Mouse (Mus musculus): Measurements from ENCODE around the gene Chid1. TPM values are rescaled to one million over a fixed set of nuclear protein-coding genes. Genes with fewer than 3 reads are reported as not detected.

Gene Chid1
- total and polyA plus RNA-seq, 3 experiments = 14.4 to 25.1 (median 19.4) TPM

GRCm38 (mm10) chr7:141561682-141562391 is 22.2 kb upstream of the Chid1 start, which contains the start of gene Ap2a2:
TSS of gene Ap2a2 (plus strand) at chr7:141562173.
- Histone ChIP-seq H3K36me3 (replicated peaks) (no peaks in the 10 kb centered on the region), H3K9me3 (replicated peaks) (no peaks in the 10 kb centered on the region), H3K4me1 (ENCODE audit: insufficient read depth, low read depth, low read length) (peaks cover 5% of the 10 kb centered on the region; the same call in 1 of the 2 replicates), H3K27me3 (ENCODE audit: insufficient read depth, low read length) (peaks cover 24% of the 10 kb centered on the region), H3K4me3 (ENCODE audit: low read depth, low read length) (peak within 1 kb of the TSS; percentile 23)
- DNase-seq (ENCODE audit: low spot score) (no peak), ATAC-seq (ENCODE audit: extremely low read depth, insufficient number of reproducible peaks, low FRiP score, poor library complexity, severe bottlenecking) (no peak)
- TF ChIP-seq CTCF (IDR thresholded peaks at IDR 0.05; ENCODE audit: low read depth, low read length) = no peak
- TF ChIP-seq GATA2 (IDR thresholded peaks at IDR 0.05; ENCODE audit: borderline replicate concordance, low read depth, low read length) = no peak
- TF ChIP-seq POLR2AphosphoS5 (IDR thresholded peaks at IDR 0.05; ENCODE audit: insufficient replicate concordance, low read depth, low read length) = no peak
- TF ChIP-seq GATA1 (IDR thresholded peaks at IDR 0.05; ENCODE audit: borderline replicate concordance, low read length) = no peak

GRCm38 (mm10) chr7:141560471-141560870 is 20.8 kb upstream of the Chid1 start:
- H3K36me3 ChIP-seq (replicated peaks) = no peaks in the 10 kb centered on the region
- peaks cover 24% of the 10 kb centered on the region for H3K27me3 ChIP-seq (ENCODE audit: insufficient read depth, low read length)
- TF ChIP-seq POLR2AphosphoS5 (IDR thresholded peaks at IDR 0.05; ENCODE audit: insufficient replicate concordance, low read depth, low read length) (no peak), TAL1 (conservative IDR thresholded peaks at IDR 0.05; ENCODE audit: low read depth, low read length) (no peak), GATA1 (IDR thresholded peaks at IDR 0.05; ENCODE audit: borderline replicate concordance, low read length) (no peak), GATA2 (IDR thresholded peaks at IDR 0.05; ENCODE audit: borderline replicate concordance, low read depth, low read length) (no peak), CTCF (IDR thresholded peaks at IDR 0.05; ENCODE audit: low read depth, low read length) (no peak)
- H3K4me1 ChIP-seq (ENCODE audit: insufficient read depth, low read depth, low read length) = peaks cover 5% of the 10 kb centered on the region; the same call in 1 of the 2 replicates
- no peak for DNase-seq (ENCODE audit: low spot score)
- H3K9me3 ChIP-seq (replicated peaks) = no peaks in the 10 kb centered on the region
- no peak for ATAC-seq (ENCODE audit: extremely low read depth, insufficient number of reproducible peaks, low FRiP score, poor library complexity, severe bottlenecking)
- H3K4me3 ChIP-seq (ENCODE audit: low read depth, low read length) = no peak overlapping the region

GRCm38 (mm10) chr7:141559726-141560325 is 20.2 kb upstream of the Chid1 start:
- Histone ChIP-seq H3K4me1 (ENCODE audit: insufficient read depth, low read depth, low read length) (peaks cover 5% of the 10 kb centered on the region; the same call in 1 of the 2 replicates), H3K36me3 (replicated peaks) (no peaks in the 10 kb centered on the region), H3K4me3 (ENCODE audit: low read depth, low read length) (no peak overlapping the region), H3K27me3 (ENCODE audit: insufficient read depth, low read length) (peaks cover 24% of the 10 kb centered on the region), H3K9me3 (replicated peaks) (no peaks in the 10 kb centered on the region)
- no peak for DNase-seq (ENCODE audit: low spot score)
- ATAC-seq (ENCODE audit: extremely low read depth, insufficient number of reproducible peaks, low FRiP score, poor library complexity, severe bottlenecking) = no peak
- TF ChIP-seq GATA1 (IDR thresholded peaks at IDR 0.05; ENCODE audit: borderline replicate concordance, low read length) (no peak), CTCF (IDR thresholded peaks at IDR 0.05; ENCODE audit: low read depth, low read length) (no peak), POLR2AphosphoS5 (IDR thresholded peaks at IDR 0.05; ENCODE audit: insufficient replicate concordance, low read depth, low read length) (no peak), GATA2 (IDR thresholded peaks at IDR 0.05; ENCODE audit: borderline replicate concordance, low read depth, low read length) (no peak), TAL1 (conservative IDR thresholded peaks at IDR 0.05; ENCODE audit: low read depth, low read length) (no peak)

GRCm38 (mm10) chr7:141558946-141559345 is 19.3 kb upstream of the Chid1 start:
- no peak for DNase-seq (ENCODE audit: low spot score)
- ATAC-seq (ENCODE audit: extremely low read depth, insufficient number of reproducible peaks, low FRiP score, poor library complexity, severe bottlenecking) = no peak
- Histone ChIP-seq H3K4me1 (ENCODE audit: insufficient read depth, low read depth, low read length) (peaks cover 5% of the 10 kb centered on the region; the same call in 1 of the 2 replicates), H3K9me3 (replicated peaks) (no peaks in the 10 kb centered on the region), H3K27me3 (ENCODE audit: insufficient read depth, low read length) (peaks cover 24% of the 10 kb centered on the region), H3K36me3 (replicated peaks) (no peaks in the 10 kb centered on the region), H3K4me3 (ENCODE audit: low read depth, low read length) (no peak overlapping the region)
- TF ChIP-seq GATA2 (IDR thresholded peaks at IDR 0.05; ENCODE audit: borderline replicate concordance, low read depth, low read length) (no peak), POLR2AphosphoS5 (IDR thresholded peaks at IDR 0.05; ENCODE audit: insufficient replicate concordance, low read depth, low read length) (no peak), GATA1 (IDR thresholded peaks at IDR 0.05; ENCODE audit: borderline replicate concordance, low read length) (no peak), TAL1 (conservative IDR thresholded peaks at IDR 0.05; ENCODE audit: low read depth, low read length) (no peak), CTCF (IDR thresholded peaks at IDR 0.05; ENCODE audit: low read depth, low read length) (no peak)

- Histone ChIP-seq H3K4me3 (ENCODE audit: low read depth, low read length) (no peak overlapping the region), H3K36me3 (replicated peaks) (no peaks in the 10 kb centered on the region), H3K4me1 (ENCODE audit: insufficient read depth, low read depth, low read length) (peaks cover 5% of the 10 kb centered on the region; the same call in 1 of the 2 replicates), H3K27me3 (ENCODE audit: insufficient read depth, low read length) (peaks cover 24% of the 10 kb centered on the region), H3K9me3 (replicated peaks) (no peaks in the 10 kb centered on the region)
- ATAC-seq (ENCODE audit: extremely low read depth, insufficient number of reproducible peaks, low FRiP score, poor library complexity, severe bottlenecking) (no peak), DNase-seq (ENCODE audit: low spot score) (no peak)
- TF ChIP-seq GATA1 (IDR thresholded peaks at IDR 0.05; ENCODE audit: borderline replicate concordance, low read length) = no peak
- TF ChIP-seq TAL1 (conservative IDR thresholded peaks at IDR 0.05; ENCODE audit: low read depth, low read length) = no peak
- no peak for TF ChIP-seq POLR2AphosphoS5 (IDR thresholded peaks at IDR 0.05; ENCODE audit: insufficient replicate concordance, low read depth, low read length)
- no peak for TF ChIP-seq CTCF (IDR thresholded peaks at IDR 0.05; ENCODE audit: low read depth, low read length)
- TF ChIP-seq GATA2 (IDR thresholded peaks at IDR 0.05; ENCODE audit: borderline replicate concordance, low read depth, low read length) = no peak
These were observed 18.7 kb upstream of the Chid1 start for GRCm38 (mm10) chr7:141558329-141558776.

GRCm38 (mm10) chr7:141550464-141550863 is 10.8 kb upstream of the Chid1 start:
- peaks cover 6% of the 10 kb centered on the region for H3K27me3 ChIP-seq (ENCODE audit: insufficient read depth, low read length)
- H3K4me1 ChIP-seq (ENCODE audit: insufficient read depth, low read depth, low read length) = no peaks in the 10 kb centered on the region
- no peak overlapping the region for H3K4me3 ChIP-seq (ENCODE audit: low read depth, low read length)
- no peaks in the 10 kb centered on the region for H3K9me3 ChIP-seq (replicated peaks)
- TF ChIP-seq GATA2 (IDR thresholded peaks at IDR 0.05; ENCODE audit: borderline replicate concordance, low read depth, low read length) (no peak), CTCF (IDR thresholded peaks at IDR 0.05; ENCODE audit: low read depth, low read length) (no peak), GATA1 (IDR thresholded peaks at IDR 0.05; ENCODE audit: borderline replicate concordance, low read length) (no peak), TAL1 (conservative IDR thresholded peaks at IDR 0.05; ENCODE audit: low read depth, low read length) (no peak), POLR2AphosphoS5 (IDR thresholded peaks at IDR 0.05; ENCODE audit: insufficient replicate concordance, low read depth, low read length) (no peak)
- H3K36me3 ChIP-seq (replicated peaks) = no peaks in the 10 kb centered on the region
- ATAC-seq (ENCODE audit: extremely low read depth, insufficient number of reproducible peaks, low FRiP score, poor library complexity, severe bottlenecking) = no peak
- no peak for DNase-seq (ENCODE audit: low spot score)

Data from G1E (cell line).